Mouse (Mus musculus) lung, embryonic 15.5 days (tissue): ENCODE measurements around the gene Wfikkn1. TPM values are rescaled to one million over a fixed set of nuclear protein-coding genes. Genes with fewer than 3 reads are reported as not detected.

ENCODE experiments used
- ATAC-seq: fragments of 200-750 bp; cut with Nextera tagmentation; 2 replicates; pipeline ENCODE4 v1.8.0; 2017; ENCODE audit warnings: moderate number of reproducible peaks, borderline replicate concordance; ENCODE audit not compliant: low FRiP score, low TSS enrichment; ENCODE audit errors: extremely low read depth
- H3K27ac ChIP-seq: fragments of 300-500 bp; sonication (generic); 2 replicates; pipeline ENCODE4 v1.5.1; 2015; ENCODE audit warnings: moderate library complexity, mild to moderate bottlenecking, inconsistent platforms
- H3K27me3 ChIP-seq: fragments of 300-500 bp; sonication (generic); 2 replicates; pipeline ENCODE4 v1.6.1; 2015; ENCODE audit warnings: inconsistent platforms
- H3K36me3 ChIP-seq: fragments of 300-500 bp; sonication (generic); 2 replicates; pipeline ENCODE4 v1.6.1; 2015; ENCODE audit warnings: inconsistent platforms
- H3K4me1 ChIP-seq: fragments of 300-500 bp; sonication (generic); 2 replicates; pipeline ENCODE4 v1.6.1; 2015; ENCODE audit warnings: inconsistent platforms
- H3K4me2 ChIP-seq: fragments of 300-500 bp; sonication (generic); 2 replicates; pipeline ENCODE4 v1.6.1; 2015; ENCODE audit warnings: inconsistent platforms, mild to moderate bottlenecking, moderate library complexity
- H3K4me3 ChIP-seq: fragments of 300-500 bp; sonication (generic); 2 replicates; pipeline ENCODE4 v1.5.1; 2015; ENCODE audit warnings: mild to moderate bottlenecking, inconsistent platforms
- H3K9ac ChIP-seq: fragments of 300-500 bp; sonication (generic); 2 replicates; pipeline ENCODE4 v1.6.1; 2015; ENCODE audit warnings: inconsistent platforms
- H3K9me3 ChIP-seq: fragments of 300-500 bp; sonication (generic); 2 replicates; pipeline ENCODE4 v1.6.1; 2016; ENCODE audit warnings: inconsistent platforms
- WGBS: fragments of 180-500 bp; shearing (Covaris S2); methylation state at CpG from one replicate; pipeline ENCODE4 v1.1.7; 2015; 5-methylcytosine and 5-hydroxymethylcytosine counted together
- polyA plus RNA-seq: library from polyadenylated mRNA; unstranded; fragments of >200 nt; fragmentation: Nextera tagmentation; extraction: Ambion mirVana; gene quantifications from 2 replicates; pipeline ENCODE4 v1.2.1, GENCODE M21; 2015

Wfikkn1 gene
- polyA plus RNA-seq, 1 experiment from 2014 or later, result 0.40 TPM

GRCm38 (mm10) chr17:25841117-25841880, 39.4 kb downstream of the Wfikkn1 start, which contains the start of gene Gm20683:
Gene Gm20683 (minus strand): TSS chr17:25841763.
- 90% methylated on average over 22 of the region's 22 CpGs for WGBS
- no peak within 1 kb of the TSS for H3K27ac ChIP-seq
- no peak within 1 kb of the TSS for H3K4me2 ChIP-seq
- no peak for ATAC-seq
- no peak within 1 kb of the TSS for H3K9ac ChIP-seq
- peaks cover 40% of the 10 kb centered on the region for H3K36me3 ChIP-seq
- H3K27me3 ChIP-seq, result no peaks in the 10 kb centered on the region
- H3K4me1 ChIP-seq, result peaks cover 27% of the 10 kb centered on the region
- H3K9me3 ChIP-seq, result no peaks in the 10 kb centered on the region
- no peak within 1 kb of the TSS for H3K4me3 ChIP-seq

GRCm38 (mm10) chr17:25840519-25840918, 40.1 kb downstream of the Wfikkn1 start:
- no peak overlapping the region for H3K4me2 ChIP-seq
- peaks cover 40% of the 10 kb centered on the region for H3K36me3 ChIP-seq
- peaks cover 34% of the 10 kb centered on the region for H3K4me1 ChIP-seq

GRCm38 (mm10) chr17:25839455-25840235, 41.0 kb downstream of the Wfikkn1 start:
- 81% methylated on average over 14 of the region's 14 CpGs for WGBS
- Histone ChIP-seq H3K9ac (no peak overlapping the region), H3K9me3 (no peaks in the 10 kb centered on the region), H3K4me2 (no peak overlapping the region), H3K27ac (no peak overlapping the region), H3K36me3 (peaks cover 40% of the 10 kb centered on the region), H3K4me3 (no peak overlapping the region), H3K4me1 (peaks cover 40% of the 10 kb centered on the region), H3K27me3 (no peaks in the 10 kb centered on the region)
- ATAC-seq, result no peak

More at GRCm38 (mm10) chr17:25840519-25840918, 40.1 kb downstream of the Wfikkn1 start:
- no peak for ATAC-seq
- Histone ChIP-seq H3K9me3 (no peaks in the 10 kb centered on the region), H3K9ac (no peak overlapping the region), H3K27me3 (no peaks in the 10 kb centered on the region), H3K4me3 (no peak overlapping the region), H3K27ac (no peak overlapping the region)
- WGBS, result 96% methylated on average over 6 of the region's 6 CpGs

GRCm38 (mm10) chr17:25838904-25839303, 41.8 kb downstream of the Wfikkn1 start:
- Histone ChIP-seq H3K36me3 (peaks cover 40% of the 10 kb centered on the region), H3K27me3 (no peaks in the 10 kb centered on the region), H3K9ac (no peak overlapping the region), H3K4me3 (no peak overlapping the region), H3K27ac (no peak overlapping the region), H3K9me3 (no peaks in the 10 kb centered on the region), H3K4me2 (no peak overlapping the region), H3K4me1 (peaks cover 46% of the 10 kb centered on the region)
- ATAC-seq, result no peak
- 77% methylated on average over 4 of the region's 4 CpGs for WGBS

GRCm38 (mm10) chr17:25837533-25837932, 43.1 kb downstream of the Wfikkn1 start:
- H3K4me2 ChIP-seq, result peak overlapping the region; percentile 76

GRCm38 (mm10) chr17:25837076-25837410, 43.6 kb downstream of the Wfikkn1 start, which contains the start of gene Rhbdl1:
Gene Rhbdl1 (minus strand): TSS chr17:25837295.
- Histone ChIP-seq H3K36me3 (peaks cover 34% of the 10 kb centered on the region), H3K9me3 (no peaks in the 10 kb centered on the region), H3K4me1 (peaks cover 40% of the 10 kb centered on the region), H3K9ac (peak within 1 kb of the TSS; percentile 49), H3K4me2 (peak within 1 kb of the TSS; percentile 76), H3K27me3 (no peaks in the 10 kb centered on the region), H3K27ac (0 out of 2 replicates have a peak within 1 kb of the TSS, but pooled peaks have one; percentile 21), H3K4me3 (peak within 1 kb of the TSS; percentile 31)
- whole genome bisulfite sequencing, result under 1% methylated on average over 29 of the region's 29 CpGs
- ATAC-seq, result no peak

More at GRCm38 (mm10) chr17:25837533-25837932, 43.1 kb downstream of the Wfikkn1 start:
- Histone ChIP-seq H3K4me3 (peak overlapping the region; percentile 31; the same call in 1 of the 2 replicates), H3K9ac (no peak overlapping the region), H3K9me3 (no peaks in the 10 kb centered on the region), H3K36me3 (peaks cover 39% of the 10 kb centered on the region), H3K27me3 (no peaks in the 10 kb centered on the region), H3K27ac (no peak overlapping the region), H3K4me1 (peaks cover 39% of the 10 kb centered on the region)
- 41% methylated on average over 3 of the region's 3 CpGs for WGBS
- ATAC-seq, result no peak

GRCm38 (mm10) chr17:25836397-25837075, 44.1 kb downstream of the Wfikkn1 start:
- Histone ChIP-seq H3K4me3 (peak overlapping the region; percentile 31), H3K36me3 (peaks cover 32% of the 10 kb centered on the region), H3K9ac (peak overlapping the region; percentile 49), H3K27me3 (no peaks in the 10 kb centered on the region), H3K4me2 (peak overlapping the region; percentile 76), H3K27ac (0 out of 2 replicates have a peak overlapping the region, but pooled peaks have one; percentile 21), H3K4me1 (peaks cover 45% of the 10 kb centered on the region), H3K9me3 (no peaks in the 10 kb centered on the region)
- 25% methylated on average over 19 of the region's 23 CpGs for WGBS
- no peak for ATAC-seq

- 89% methylated on average over 16 of the region's 16 CpGs for WGBS
- Histone ChIP-seq H3K36me3 (peaks cover 32% of the 10 kb centered on the region), H3K27me3 (no peaks in the 10 kb centered on the region), H3K9ac (no peak overlapping the region), H3K27ac (no peak overlapping the region), H3K4me2 (no peak overlapping the region; the same call in 1 of the 2 replicates), H3K4me1 (peaks cover 52% of the 10 kb centered on the region), H3K9me3 (no peaks in the 10 kb centered on the region), H3K4me3 (no peak overlapping the region)
- ATAC-seq, result no peak
These were observed 44.8 kb downstream of the Wfikkn1 start for GRCm38 (mm10) chr17:25835816-25836215.

- H3K27me3 ChIP-seq, result no peaks in the 10 kb centered on the region
- H3K27ac ChIP-seq, result no peak overlapping the region
- no peaks in the 10 kb centered on the region for H3K9me3 ChIP-seq
- 98% methylated on average over 7 of the region's 7 CpGs for WGBS
- peak overlapping the region; percentile 88; the same call in 1 of the 2 replicates for H3K4me2 ChIP-seq
- H3K4me3 ChIP-seq, result peak overlapping the region; percentile 82; the same call in 1 of the 2 replicates
- H3K36me3 ChIP-seq, result peaks cover 32% of the 10 kb centered on the region
- ATAC-seq, result no peak
- H3K4me1 ChIP-seq, result peaks cover 57% of the 10 kb centered on the region
- H3K9ac ChIP-seq, result no peak overlapping the region
These were observed 45.4 kb downstream of the Wfikkn1 start for GRCm38 (mm10) chr17:25835301-25835700.

- 81% methylated on average over 12 of the region's 12 CpGs for WGBS
- Histone ChIP-seq H3K4me2 (peak overlapping the region; percentile 88), H3K36me3 (peaks cover 31% of the 10 kb centered on the region), H3K27ac (0 out of 2 replicates have a peak overlapping the region, but pooled peaks have one; percentile 98), H3K4me1 (peaks cover 63% of the 10 kb centered on the region), H3K9me3 (no peaks in the 10 kb centered on the region), H3K9ac (peak overlapping the region; percentile 73), H3K4me3 (peak overlapping the region; percentile 82), H3K27me3 (no peaks in the 10 kb centered on the region)
- ATAC-seq, result no peak
These were observed 45.9 kb downstream of the Wfikkn1 start for GRCm38 (mm10) chr17:25834595-25835222.
